Mouse (Mus musculus) embryonic facial prominence, embryonic 11.5 days (tissue): Measurements from ENCODE around the gene Olfr99. TPM values are rescaled to one million over a fixed set of nuclear protein-coding genes. Genes with fewer than 3 reads are reported as not detected.

Experiments
- polyA plus RNA-seq: library from polyadenylated mRNA; unstranded; fragments of >200 nt; fragmentation: Nextera tagmentation; extraction: Ambion mirVana; gene quantifications from 2 replicates; pipeline ENCODE4 v1.2.1, GENCODE M21; 2014

Olfr99 gene
- polyA plus RNA-seq, 1 experiment from 2014 or later: not detected

Other genes with a start within 250 kb of the Olfr99 start
- gene Gabbr1, start 237.5 kb downstream of the Olfr99 start, polyA plus RNA-seq: 6.1 and 8.9 TPM in 2 replicates
- gene Olfr90, start 195.0 kb downstream of the Olfr99 start, polyA plus RNA-seq: not detected in 2 replicates
- not detected in 2 replicates for gene Olfr91, start 185.2 kb downstream of the Olfr99 start, polyA plus RNA-seq
- not detected in 2 replicates for gene Olfr92, start 163.4 kb downstream of the Olfr99 start, polyA plus RNA-seq
- gene Olfr93, start 122.0 kb downstream of the Olfr99 start, polyA plus RNA-seq: not detected in 2 replicates
- not detected in 2 replicates for gene Ubd, start 89.6 kb downstream of the Olfr99 start, polyA plus RNA-seq
- not detected in 2 replicates for gene Olfr94, start 82.5 kb downstream of the Olfr99 start, polyA plus RNA-seq
- gene Olfr95, start 70.3 kb downstream of the Olfr99 start, polyA plus RNA-seq: not detected in 2 replicates
- not detected in 2 replicates for gene Olfr96, start 63.3 kb downstream of the Olfr99 start, polyA plus RNA-seq
- not detected in 2 replicates for gene Olfr97, start 46.1 kb downstream of the Olfr99 start, polyA plus RNA-seq
- gene Olfr98, start 19.7 kb downstream of the Olfr99 start, polyA plus RNA-seq: not detected in 2 replicates
- gene H2-M3, start 13.2 kb downstream of the Olfr99 start, polyA plus RNA-seq: 1.4 and 1.8 TPM in 2 replicates
- gene Olfr101, start 20.9 kb upstream of the Olfr99 start, polyA plus RNA-seq: not detected in 2 replicates
- gene Olfr102, start 33.6 kb upstream of the Olfr99 start, polyA plus RNA-seq: not detected in 2 replicates
- not detected in 2 replicates for gene Olfr103, start 56.2 kb upstream of the Olfr99 start, polyA plus RNA-seq
- gene Olfr104-ps, start 76.1 kb upstream of the Olfr99 start, polyA plus RNA-seq: not detected in 2 replicates
- gene Olfr105-ps, start 95.6 kb upstream of the Olfr99 start, polyA plus RNA-seq: not detected in 2 replicates
- gene Olfr106-ps, start 106.9 kb upstream of the Olfr99 start, polyA plus RNA-seq: not detected in 2 replicates
- not detected in 2 replicates for gene Olfr107, start 115.8 kb upstream of the Olfr99 start, polyA plus RNA-seq
- gene Olfr108, start 162.0 kb upstream of the Olfr99 start, polyA plus RNA-seq: not detected in 2 replicates
- not detected in 2 replicates for gene Olfr109, start 175.5 kb upstream of the Olfr99 start, polyA plus RNA-seq
- not detected in 2 replicates for gene H2-M2, start 200.1 kb upstream of the Olfr99 start, polyA plus RNA-seq
- not detected in 2 replicates for gene Olfr110, start 209.0 kb upstream of the Olfr99 start, polyA plus RNA-seq
- not detected in 2 replicates for gene Olfr111, start 224.6 kb upstream of the Olfr99 start, polyA plus RNA-seq